ENCODE assay signal across 33 mouse cellular contexts in genomic region chr10:63786390-63786789, GRCm38 (mm10).
"Had no signal": no experiment of that assay in that cellular context is flagged by ENCODE, and none has a peak within 500 bp of the region (broad histone marks: within the 10 kb centered on the region; RNA-seq: fewer than 3 reads in every experiment).

No protein-coding gene starts in this region.

- H3K4me1 ChIP-seq: heart, embryonic 10.5 days; hindbrain, embryonic 10.5 days; hindbrain, embryonic 12.5 days; hindbrain, embryonic 13.5 days; hindbrain, embryonic 15.5 days; intestine, embryonic 15.5 days; kidney, embryonic 15.5 days had no signal

- H3K36me3 ChIP-seq: heart, embryonic 10.5 days; heart, embryonic 12.5 days; heart, embryonic 13.5 days; heart, embryonic 15.5 days; hindbrain, embryonic 10.5 days; hindbrain, embryonic 12.5 days; hindbrain, embryonic 13.5 days; hindbrain, embryonic 15.5 days; intestine, embryonic 15.5 days; kidney, embryonic 15.5 days had no signal

- DNase-seq: heart, postnatal 10 days; heart, postnatal 14 days; heart, postnatal 36 days; heart, postnatal 4 days; kidney, adult 18-20 months; kidney, adult 2 months; kidney, adult 8-10 months; kidney, adult 9 months; kidney, postnatal 10 days; kidney, postnatal 14 days; kidney, postnatal 25 days; kidney, postnatal 36 days; kidney, postnatal 4 days; layer of hippocampus, adult 9-11 months; layer of hippocampus, postnatal 36 days had no signal

- H3K27ac ChIP-seq: heart, embryonic 10.5 days; heart, embryonic 13.5 days; heart, embryonic 15.5 days; hindbrain, embryonic 10.5 days; hindbrain, embryonic 12.5 days; hindbrain, embryonic 13.5 days; hindbrain, embryonic 14.5 days; hindbrain, embryonic 15.5 days; hindbrain, postnatal 0 days; intestine, embryonic 15.5 days; kidney, embryonic 15.5 days; layer of hippocampus, adult 2 months had no signal

- H3K27me3 ChIP-seq: heart, embryonic 12.5 days; heart, embryonic 13.5 days; heart, embryonic 15.5 days; hindbrain, embryonic 12.5 days; hindbrain, embryonic 13.5 days; hindbrain, embryonic 15.5 days; intestine, embryonic 15.5 days; kidney, embryonic 15.5 days had no signal

- H3K9ac ChIP-seq: heart, embryonic 12.5 days; heart, embryonic 13.5 days; heart, embryonic 15.5 days; hindbrain, embryonic 12.5 days; hindbrain, embryonic 13.5 days; hindbrain, embryonic 14.5 days; hindbrain, embryonic 15.5 days; intestine, embryonic 15.5 days; kidney, embryonic 15.5 days had no signal

- H3K9me3 ChIP-seq: heart, embryonic 10.5 days; heart, embryonic 12.5 days; heart, embryonic 13.5 days; heart, embryonic 15.5 days; hindbrain, embryonic 10.5 days; hindbrain, embryonic 12.5 days; hindbrain, embryonic 13.5 days; hindbrain, embryonic 15.5 days; intestine, embryonic 15.5 days; kidney, embryonic 15.5 days had no signal

- H3K4me2 ChIP-seq: heart, embryonic 11.5 days; heart, embryonic 12.5 days; heart, embryonic 13.5 days; heart, embryonic 15.5 days; hindbrain, embryonic 12.5 days; hindbrain, embryonic 13.5 days; hindbrain, embryonic 14.5 days; hindbrain, embryonic 15.5 days; intestine, embryonic 15.5 days; kidney, embryonic 15.5 days had no signal

- H3K4me3 ChIP-seq: heart, embryonic 10.5 days; heart, embryonic 12.5 days; heart, embryonic 13.5 days; heart, embryonic 15.5 days; hindbrain, embryonic 10.5 days; hindbrain, embryonic 12.5 days; hindbrain, embryonic 13.5 days; hindbrain, embryonic 15.5 days; intestine, embryonic 15.5 days; kidney, embryonic 15.5 days; layer of hippocampus, adult 2 months had no signal

- ATAC-seq: hindbrain, embryonic 16.5 days; hindbrain, postnatal 0 days; inflammation-experienced regulatory T-cells, adult 6 months; intestine, embryonic 15.5 days; intestine, embryonic 16.5 days; intestine, postnatal 0 days had no signal
